Mouse (Mus musculus) hindbrain, embryonic 12.5 days (tissue): ENCODE measurements around the gene Bhmt2. TPM values are rescaled to one million over a fixed set of nuclear protein-coding genes. Genes with fewer than 3 reads are reported as not detected.
A peak's percentile ranks its signal among the peaks of the same experiment; 100 is the strongest.

ENCODE experiments used
- ATAC-seq: fragments of 200-750 bp; cut with Nextera tagmentation; 2 replicates; pipeline ENCODE4 v1.8.0; 2017; ENCODE audit warnings: moderate TSS enrichment; ENCODE audit not compliant: low FRiP score
- H3K27ac ChIP-seq: fragments of 300-500 bp; sonication (generic); 2 replicates; pipeline ENCODE4 v1.5.1; 2016; ENCODE audit warnings: mild to moderate bottlenecking
- H3K27me3 ChIP-seq: fragments of 300-500 bp; sonication (generic); 2 replicates; pipeline ENCODE4 v1.6.1; 2016; ENCODE audit warnings: mild to moderate bottlenecking
- H3K36me3 ChIP-seq: fragments of 300-500 bp; sonication (generic); 2 replicates; pipeline ENCODE4 v1.6.1; 2016; ENCODE audit warnings: mild to moderate bottlenecking
- H3K4me1 ChIP-seq: fragments of 300-500 bp; sonication (generic); 2 replicates; pipeline ENCODE4 v1.6.1; 2016
- H3K4me2 ChIP-seq: fragments of 300-500 bp; sonication (generic); replicated peaks from 2 replicates; pipeline ENCODE4 v1.6.1; 2016; ENCODE audit warnings: mild to moderate bottlenecking
- H3K4me3 ChIP-seq: fragments of 300-500 bp; sonication (generic); 2 replicates; pipeline ENCODE4 v1.5.1; 2016; ENCODE audit warnings: mild to moderate bottlenecking
- H3K9ac ChIP-seq: fragments of 300-500 bp; sonication (generic); 2 replicates; pipeline ENCODE4 v1.6.1; 2016; ENCODE audit warnings: mild to moderate bottlenecking, moderate library complexity
- H3K9me3 ChIP-seq: fragments of 300-500 bp; sonication (generic); replicated peaks from 2 replicates; pipeline ENCODE4 v1.6.1; 2016; ENCODE audit warnings: mild to moderate bottlenecking
- WGBS: fragments of 180-500 bp; shearing (Covaris S2); methylation state at CpG from one replicate; pipeline ENCODE4 v1.1.7; 2016; 5-methylcytosine and 5-hydroxymethylcytosine counted together
- polyA plus RNA-seq: library from polyadenylated mRNA; unstranded; fragments of >200 nt; fragmentation: Nextera tagmentation; extraction: Ambion mirVana; gene quantifications from 2 replicates; pipeline ENCODE4 v1.2.1, GENCODE M21; 2016

The Bhmt2 gene
- polyA plus RNA-seq = not detected in 2 replicates

DNA sequence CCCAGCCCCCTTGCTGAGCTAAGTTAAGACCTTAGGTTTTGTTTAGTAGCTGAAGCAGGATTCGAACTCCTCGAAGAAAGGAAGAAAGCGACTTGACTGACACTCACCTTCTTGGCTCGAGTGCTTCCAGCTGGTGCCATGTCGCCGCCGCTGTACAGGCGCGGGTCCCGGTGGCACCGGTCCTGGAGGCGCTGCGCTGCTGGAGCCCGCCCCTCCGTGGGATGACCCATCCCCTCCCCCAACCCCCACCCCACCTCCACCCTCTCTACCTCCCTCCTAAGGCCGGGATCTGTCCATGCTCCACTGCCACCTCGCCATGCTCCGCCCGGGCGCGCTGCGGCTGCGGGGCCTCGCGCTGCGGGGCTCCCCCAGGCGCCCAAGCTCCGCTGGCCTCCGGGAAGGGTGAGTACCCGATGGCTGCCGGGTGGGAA lies at the start of gene Bhmt2, which contains the start of gene Dmgdh:
TSS of gene Bhmt2 (minus strand) at position 172 of the 431 bp plus-strand sequence.
TSS of gene Dmgdh (plus strand) at position 303 of the 431 bp plus-strand sequence.
- Histone ChIP-seq H3K4me1 (0 out of 2 replicates have a peak, but pooled peaks cover 2% of the 10 kb centered on the region), H3K27ac (no peak within 1 kb of the TSS), H3K9me3 (no peaks in the 10 kb centered on the region), H3K9ac (no peak within 1 kb of the TSS), H3K36me3 (no peaks in the 10 kb centered on the region), H3K4me3 (peak within 1 kb of the TSS; percentile 20), H3K27me3 (peaks cover 14% of the 10 kb centered on the region), H3K4me2 (peak within 1 kb of the TSS; percentile 39)
- ATAC-seq = no peak
- 6% methylated on average over 31 of the region's 31 CpGs for WGBS

DNA sequence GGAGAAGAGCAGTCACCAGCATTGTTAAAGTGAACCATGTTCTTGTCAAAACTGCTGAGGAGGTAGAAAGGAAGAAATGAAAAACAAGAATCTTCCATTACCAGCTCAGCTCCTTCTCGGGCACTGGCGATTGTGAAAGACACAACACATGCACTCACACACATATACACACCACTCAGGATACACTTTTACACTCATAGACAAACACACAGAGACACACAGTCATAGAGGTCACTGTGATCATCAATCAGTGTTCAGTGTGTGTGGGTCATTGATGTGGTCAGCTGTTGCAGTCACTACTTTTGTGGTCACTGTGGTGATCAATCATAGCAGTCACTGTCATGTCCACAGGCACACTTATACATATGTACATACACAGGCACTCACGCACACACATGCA lies 49.4 kb upstream of the Bhmt2 start:
- no peak for ATAC-seq
- H3K4me1 ChIP-seq = no peaks in the 10 kb centered on the region
- H3K4me3 ChIP-seq = no peak overlapping the region
- no peak overlapping the region for H3K9ac ChIP-seq
- WGBS = 90% methylated on average over 3 of the region's 3 CpGs
- no peaks in the 10 kb centered on the region for H3K27me3 ChIP-seq
- H3K9me3 ChIP-seq = no peaks in the 10 kb centered on the region
- no peak overlapping the region for H3K27ac ChIP-seq
- H3K36me3 ChIP-seq = no peaks in the 10 kb centered on the region
- no peak overlapping the region for H3K4me2 ChIP-seq

DNA sequence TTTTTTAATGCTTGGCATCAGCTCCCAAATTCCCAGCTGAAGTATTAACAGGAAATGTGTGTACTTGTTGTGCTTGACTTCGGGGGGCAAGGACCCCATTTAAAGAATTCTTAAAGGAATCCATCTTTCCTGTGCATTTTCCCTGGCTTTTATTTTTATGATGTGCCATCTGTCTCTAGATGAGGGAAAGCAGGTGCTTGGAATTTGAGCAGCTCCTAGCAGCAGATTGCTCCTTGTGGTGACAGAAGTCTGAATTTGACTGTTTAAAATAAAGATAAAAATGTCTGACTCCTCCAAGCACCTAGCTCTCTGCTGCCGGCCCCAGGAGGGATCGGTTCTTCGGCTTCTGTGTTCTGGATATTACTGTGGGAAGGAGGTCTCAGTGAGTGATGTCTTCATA lies 47.8 kb upstream of the Bhmt2 start:
- H3K4me2 ChIP-seq = no peak overlapping the region
- no peaks in the 10 kb centered on the region for H3K4me1 ChIP-seq
- WGBS = 91% methylated on average over 4 of the region's 4 CpGs
- H3K9me3 ChIP-seq = no peaks in the 10 kb centered on the region
- H3K4me3 ChIP-seq = no peak overlapping the region
- H3K27me3 ChIP-seq = no peaks in the 10 kb centered on the region
- H3K27ac ChIP-seq = no peak overlapping the region
- no peaks in the 10 kb centered on the region for H3K36me3 ChIP-seq
- no peak for ATAC-seq
- H3K9ac ChIP-seq = no peak overlapping the region

DNA sequence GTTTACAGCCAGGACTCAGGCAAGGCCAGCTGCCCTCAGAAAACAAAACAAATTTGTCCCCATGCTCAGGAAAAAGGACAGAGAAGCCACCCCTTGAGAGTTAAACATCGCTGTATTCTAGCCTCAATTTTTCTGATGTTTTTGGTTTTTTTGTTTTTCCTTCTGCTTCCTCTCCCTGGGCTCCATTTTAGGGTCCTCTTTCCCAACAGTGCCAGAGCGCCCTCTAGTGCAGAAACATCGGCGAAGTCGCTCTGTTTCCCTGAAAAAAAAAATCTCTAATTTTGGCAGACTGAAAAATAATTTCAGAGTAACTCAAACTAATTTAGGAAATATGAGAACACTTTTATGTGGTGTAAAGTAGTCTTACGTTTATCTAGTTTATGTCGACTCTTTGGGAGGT lies 44.8 kb upstream of the Bhmt2 start:
- H3K9me3 ChIP-seq = no peaks in the 10 kb centered on the region
- H3K27ac ChIP-seq = no peak overlapping the region
- no peaks in the 10 kb centered on the region for H3K27me3 ChIP-seq
- H3K4me1 ChIP-seq = no peaks in the 10 kb centered on the region
- 7% methylated on average over 7 of the region's 7 CpGs for WGBS
- no peaks in the 10 kb centered on the region for H3K36me3 ChIP-seq
- no peak overlapping the region for H3K4me3 ChIP-seq
- no peak overlapping the region for H3K4me2 ChIP-seq
- H3K9ac ChIP-seq = no peak overlapping the region
- no peak for ATAC-seq

DNA sequence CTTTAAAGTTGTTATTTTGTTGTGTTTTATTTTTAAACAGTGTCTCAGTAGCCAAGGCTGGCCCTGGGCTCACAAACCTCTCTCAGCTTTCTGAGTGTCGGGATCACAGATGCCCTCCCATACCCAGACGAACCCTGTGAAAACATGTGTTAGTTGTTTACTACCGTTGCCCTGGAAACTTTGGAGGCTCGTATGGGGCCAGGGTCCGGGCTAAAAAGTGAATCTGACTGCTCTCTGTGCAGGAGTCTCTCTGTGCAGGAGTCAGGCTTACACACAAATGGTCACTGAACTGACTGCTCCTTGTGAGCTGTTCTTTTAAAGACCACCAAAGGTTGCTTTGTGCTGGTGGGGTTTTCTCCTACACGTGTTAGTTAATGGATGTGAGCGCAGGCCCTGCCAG lies 43.0 kb upstream of the Bhmt2 start:
- WGBS = 54% methylated on average over 7 of the region's 7 CpGs
- no peak for ATAC-seq
- Histone ChIP-seq H3K27me3 (no peaks in the 10 kb centered on the region), H3K4me3 (no peak overlapping the region), H3K9ac (no peak overlapping the region), H3K9me3 (no peaks in the 10 kb centered on the region), H3K4me2 (no peak overlapping the region), H3K4me1 (no peaks in the 10 kb centered on the region), H3K36me3 (no peaks in the 10 kb centered on the region), H3K27ac (no peak overlapping the region)

DNA sequence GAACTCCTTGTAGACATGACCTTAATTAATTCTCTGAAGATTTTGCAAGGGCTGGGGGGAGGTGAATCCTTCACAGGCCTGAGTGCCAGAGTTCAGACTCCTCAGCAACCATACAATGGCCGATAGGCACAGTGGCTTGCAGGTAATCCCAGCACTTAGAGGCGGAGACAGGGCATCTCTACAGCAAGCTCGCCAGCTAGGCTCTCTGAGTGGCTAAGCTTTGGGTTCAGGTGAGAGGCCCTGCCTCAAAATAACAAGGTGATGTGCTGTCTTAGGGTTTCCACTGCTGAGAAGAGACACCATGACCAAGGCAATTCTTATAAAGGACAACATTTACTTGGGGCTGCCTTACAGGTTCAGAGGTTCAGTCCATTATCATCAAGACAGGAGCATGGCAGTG lies 39.7 kb upstream of the Bhmt2 start:
- Histone ChIP-seq H3K9ac (no peak overlapping the region), H3K4me3 (no peak overlapping the region), H3K4me1 (no peaks in the 10 kb centered on the region), H3K4me2 (no peak overlapping the region), H3K9me3 (no peaks in the 10 kb centered on the region), H3K36me3 (no peaks in the 10 kb centered on the region), H3K27ac (no peak overlapping the region), H3K27me3 (no peaks in the 10 kb centered on the region)
- no peak for ATAC-seq
- 85% methylated on average over 3 of the region's 3 CpGs for WGBS

DNA sequence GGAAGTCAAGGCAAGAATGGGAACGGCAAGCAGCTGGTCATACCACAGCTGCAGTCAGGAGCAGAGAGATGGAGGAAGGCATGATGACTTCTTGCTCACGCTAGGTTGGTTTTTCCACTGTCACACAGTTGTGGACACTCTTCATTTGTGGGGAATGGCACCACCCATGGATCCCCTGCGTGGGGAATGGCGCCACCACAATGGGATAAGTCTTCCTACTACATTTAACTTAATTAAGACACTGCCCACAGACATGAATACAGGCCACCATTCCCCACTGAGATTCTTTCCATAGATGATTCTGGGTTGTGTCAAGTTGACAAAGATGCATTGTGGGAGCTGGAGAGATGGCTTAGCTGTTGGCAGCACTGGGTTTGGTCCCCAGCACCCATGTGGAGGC lies 38.3 kb upstream of the Bhmt2 start:
- Histone ChIP-seq H3K4me3 (no peak overlapping the region), H3K36me3 (no peaks in the 10 kb centered on the region), H3K4me2 (no peak overlapping the region), H3K27me3 (no peaks in the 10 kb centered on the region), H3K4me1 (no peaks in the 10 kb centered on the region), H3K9me3 (no peaks in the 10 kb centered on the region), H3K27ac (no peak overlapping the region), H3K9ac (no peak overlapping the region)
- ATAC-seq = no peak
- WGBS = 92% methylated on average over 4 of the region's 4 CpGs

DNA sequence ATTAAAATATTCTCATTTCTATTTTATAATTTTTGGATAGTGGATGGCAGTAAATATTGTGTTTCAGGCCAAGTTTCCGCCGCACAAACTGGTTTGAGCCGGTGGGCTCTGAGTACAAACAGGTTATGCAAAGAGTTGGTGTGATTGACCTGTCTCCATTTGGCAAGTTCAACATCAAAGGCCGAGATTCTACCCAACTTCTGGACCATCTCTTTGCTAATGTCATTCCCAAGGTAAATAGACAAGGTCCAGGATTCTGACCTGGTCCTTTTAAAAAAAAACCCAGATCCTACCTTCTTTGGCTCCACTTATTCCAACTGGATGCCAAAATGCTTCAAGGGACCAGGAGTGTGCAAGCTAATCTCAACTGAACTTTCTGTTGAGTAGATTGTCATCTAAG lies 37.1 kb upstream of the Bhmt2 start:
- Histone ChIP-seq H3K27ac (no peak overlapping the region), H3K4me2 (no peak overlapping the region), H3K9me3 (no peaks in the 10 kb centered on the region), H3K27me3 (no peaks in the 10 kb centered on the region), H3K4me3 (no peak overlapping the region), H3K9ac (no peak overlapping the region), H3K4me1 (no peaks in the 10 kb centered on the region), H3K36me3 (no peaks in the 10 kb centered on the region)
- ATAC-seq = no peak
- WGBS = 90% methylated on average over 4 of the region's 4 CpGs

DNA sequence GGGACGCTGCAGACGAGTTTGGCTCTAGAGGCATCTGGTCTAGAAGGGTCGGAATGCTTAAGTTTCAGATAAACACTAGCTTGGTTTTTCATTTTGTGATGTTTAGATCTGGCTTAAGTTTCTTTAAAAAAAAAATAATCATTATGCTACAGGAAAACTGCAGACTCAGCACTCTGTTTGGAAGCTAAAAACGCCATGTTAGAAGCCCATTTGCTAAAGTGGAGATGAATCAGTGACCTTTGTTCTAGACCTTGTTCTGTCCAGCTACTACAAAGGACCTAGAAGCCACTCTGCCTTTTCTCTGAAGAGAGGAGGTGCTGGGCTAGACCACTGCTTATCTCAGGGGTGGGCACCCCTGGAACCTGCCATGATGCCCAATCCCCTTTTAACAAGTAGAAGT lies 36.2 kb upstream of the Bhmt2 start:
- 89% methylated on average over 4 of the region's 4 CpGs for WGBS
- Histone ChIP-seq H3K4me2 (no peak overlapping the region), H3K36me3 (no peaks in the 10 kb centered on the region), H3K27me3 (no peaks in the 10 kb centered on the region), H3K27ac (no peak overlapping the region), H3K4me1 (no peaks in the 10 kb centered on the region), H3K9me3 (no peaks in the 10 kb centered on the region), H3K4me3 (no peak overlapping the region), H3K9ac (no peak overlapping the region)
- no peak for ATAC-seq

DNA sequence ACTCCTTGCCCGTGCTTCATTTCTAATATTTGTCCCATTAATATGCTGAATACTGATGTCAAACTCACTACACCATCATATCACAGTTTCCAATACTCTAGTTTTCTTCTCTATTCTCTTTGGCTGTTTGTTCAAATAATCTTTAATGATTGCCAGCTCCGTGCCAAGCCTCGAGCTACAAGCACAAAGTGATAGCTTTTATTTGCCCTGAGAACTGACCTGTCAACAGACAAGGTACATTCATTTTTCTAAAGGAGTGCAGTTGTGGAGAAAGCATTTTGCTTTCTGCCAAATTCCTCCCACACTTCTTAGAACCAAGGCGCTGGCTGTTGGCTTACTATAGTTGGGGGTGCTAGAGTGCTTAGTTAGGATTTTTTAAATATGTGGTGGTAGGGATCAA lies 33.2 kb upstream of the Bhmt2 start:
- H3K9ac ChIP-seq = no peak overlapping the region
- 83% methylated on average over 4 of the region's 4 CpGs for WGBS
- H3K9me3 ChIP-seq = no peaks in the 10 kb centered on the region
- no peak overlapping the region for H3K4me2 ChIP-seq
- no peak overlapping the region for H3K4me3 ChIP-seq
- H3K27me3 ChIP-seq = no peaks in the 10 kb centered on the region
- H3K4me1 ChIP-seq = no peaks in the 10 kb centered on the region
- no peaks in the 10 kb centered on the region for H3K36me3 ChIP-seq
- ATAC-seq = no peak
- no peak overlapping the region for H3K27ac ChIP-seq

DNA sequence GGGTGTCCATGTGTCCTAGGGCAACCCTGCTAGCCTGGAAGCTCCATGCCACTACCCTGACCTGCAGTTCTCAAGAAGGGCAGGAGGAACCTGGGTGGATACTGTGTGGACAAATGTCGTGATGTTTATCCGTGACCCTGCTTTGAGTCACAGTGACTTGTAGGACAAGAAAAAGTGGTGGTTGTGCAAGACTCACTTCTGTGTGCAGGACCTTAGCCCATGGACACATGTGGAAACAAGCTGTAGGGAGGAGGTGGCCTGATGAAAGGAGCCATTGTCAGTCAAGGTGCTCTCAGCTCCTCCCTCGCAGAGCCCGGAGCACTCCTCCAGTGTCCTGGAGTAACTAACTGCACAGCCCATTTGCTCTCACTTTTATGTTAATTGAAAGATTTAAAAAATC lies 31.6 kb upstream of the Bhmt2 start:
- Histone ChIP-seq H3K4me2 (no peak overlapping the region), H3K27me3 (no peaks in the 10 kb centered on the region), H3K4me3 (no peak overlapping the region), H3K36me3 (no peaks in the 10 kb centered on the region), H3K27ac (no peak overlapping the region), H3K9ac (no peak overlapping the region), H3K9me3 (no peaks in the 10 kb centered on the region), H3K4me1 (no peaks in the 10 kb centered on the region)
- ATAC-seq = no peak
- 80% methylated on average over 4 of the region's 4 CpGs for WGBS

DNA sequence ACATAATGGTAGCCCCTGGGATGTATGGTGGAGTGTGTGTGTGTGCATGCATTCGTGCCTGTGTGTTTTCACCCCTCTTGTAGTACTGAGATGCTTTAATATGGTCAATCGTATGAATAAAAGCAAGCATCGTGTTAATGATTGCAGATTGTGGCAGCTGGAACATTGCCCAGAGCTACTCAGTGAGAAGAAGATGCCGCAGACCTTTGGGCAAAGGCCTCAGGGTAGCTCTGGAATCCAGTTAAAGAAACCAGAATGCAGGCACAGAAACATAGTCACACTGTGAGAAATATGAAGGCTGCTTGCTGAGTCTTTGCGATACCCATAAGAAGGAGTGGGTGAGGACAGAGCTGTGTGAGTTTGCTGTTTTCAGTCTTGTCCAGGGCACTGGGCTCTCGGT lies 24.8 kb upstream of the Bhmt2 start:
- H3K27ac ChIP-seq = no peak overlapping the region
- H3K4me2 ChIP-seq = no peak overlapping the region
- no peak overlapping the region for H3K9ac ChIP-seq
- WGBS = 83% methylated on average over 6 of the region's 6 CpGs
- H3K4me3 ChIP-seq = no peak overlapping the region
- H3K36me3 ChIP-seq = no peaks in the 10 kb centered on the region
- no peaks in the 10 kb centered on the region for H3K4me1 ChIP-seq
- no peak for ATAC-seq
- no peaks in the 10 kb centered on the region for H3K27me3 ChIP-seq
- no peaks in the 10 kb centered on the region for H3K9me3 ChIP-seq

DNA sequence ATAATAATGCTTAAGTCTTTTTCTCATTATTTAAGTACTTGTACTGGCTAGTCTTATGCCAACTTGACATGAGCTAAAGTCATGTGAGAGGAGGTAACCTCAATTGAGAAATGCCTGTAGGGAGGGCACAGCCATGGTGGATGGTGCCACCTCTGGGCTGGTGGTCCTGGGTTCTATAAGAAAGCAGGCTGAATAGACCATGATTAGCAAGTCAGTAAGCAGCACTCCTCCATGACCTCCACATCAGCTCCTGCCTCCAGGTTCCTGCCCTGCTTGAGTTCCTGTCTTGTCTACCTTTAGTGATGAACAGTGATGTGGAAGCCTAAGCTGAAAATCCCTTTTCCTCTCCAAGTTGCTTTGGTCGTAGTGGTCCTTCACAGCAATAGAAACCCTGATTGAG lies 16.7 kb upstream of the Bhmt2 start:
- H3K9me3 ChIP-seq = no peaks in the 10 kb centered on the region
- no peak overlapping the region for H3K9ac ChIP-seq
- H3K36me3 ChIP-seq = no peaks in the 10 kb centered on the region
- no peaks in the 10 kb centered on the region for H3K27me3 ChIP-seq
- no peak overlapping the region for H3K4me3 ChIP-seq
- no peak overlapping the region for H3K4me2 ChIP-seq
- H3K27ac ChIP-seq = no peak overlapping the region
- no peak for ATAC-seq
- 95% methylated on average over 1 of the region's 1 CpGs for WGBS
- 0 out of 2 replicates have a peak, but pooled peaks cover 6% of the 10 kb centered on the region for H3K4me1 ChIP-seq
